Mouse (Mus musculus): ENCODE measurements around the gene Sesn3. TPM values are rescaled to one million over a fixed set of nuclear protein-coding genes. Genes with fewer than 3 reads are reported as not detected.

The Sesn3 gene
- total RNA-seq, 2 experiments from 2014 or later: 37.0 to 40.6 TPM

- DNase-seq: no peak
These were observed 77.5 kb downstream of the Sesn3 start for GRCm38 (mm10) chr9:14352337-14352736.

GRCm38 (mm10) chr9:14354852-14355251 lies 80.0 kb downstream of the Sesn3 start:
- DNase-seq: no peak

GRCm38 (mm10) chr9:14357033-14357432 lies 82.2 kb downstream of the Sesn3 start:
- peak; percentile 15 for DNase-seq

- DNase-seq: no peak
These were observed 87.4 kb downstream of the Sesn3 start for GRCm38 (mm10) chr9:14362068-14362768.

- DNase-seq: no peak
These were observed 88.7 kb downstream of the Sesn3 start for GRCm38 (mm10) chr9:14363540-14363939.

- no peak for DNase-seq
These were observed 89.9 kb downstream of the Sesn3 start for GRCm38 (mm10) chr9:14364719-14365118.

- DNase-seq: peak; percentile 65
These were observed 90.7 kb downstream of the Sesn3 start for GRCm38 (mm10) chr9:14365481-14366125.

GRCm38 (mm10) chr9:14367850-14368249 lies 93.0 kb downstream of the Sesn3 start:
- DNase-seq: no peak

GRCm38 (mm10) chr9:14369271-14369670 lies 94.4 kb downstream of the Sesn3 start:
- no peak for DNase-seq

GRCm38 (mm10) chr9:14372440-14372839 lies 97.6 kb downstream of the Sesn3 start:
- DNase-seq: no peak

GRCm38 (mm10) chr9:14376149-14376548 lies 101.3 kb downstream of the Sesn3 start:
- no peak for DNase-seq

- DNase-seq: peak; percentile 55
These were observed 103.3 kb downstream of the Sesn3 start for GRCm38 (mm10) chr9:14378151-14378550.

- no peak for DNase-seq
These were observed 105.0 kb downstream of the Sesn3 start for GRCm38 (mm10) chr9:14379769-14380385.

GRCm38 (mm10) chr9:14380386-14381285 lies 105.8 kb downstream of the Sesn3 start:
- DNase-seq: peak; percentile 91

- peak; percentile 20 for DNase-seq
These were observed 106.6 kb downstream of the Sesn3 start, which contains the start of gene Endod1 for GRCm38 (mm10) chr9:14381353-14382055. Endod1 (minus strand) TSS chr9:14381507.

- no peak for DNase-seq
These were observed 107.5 kb downstream of the Sesn3 start for GRCm38 (mm10) chr9:14382256-14382791.

Other genes with a start within 250 kb of the Sesn3 start
- gene Endod1, start 106.4 kb downstream of the Sesn3 start, total RNA-seq (2021): 10 to 100 TPM; 13.6 to 15.8 TPM
- gene Kdm4d, start 225.4 kb downstream of the Sesn3 start, total RNA-seq (2021): under 1 TPM; 0.33 to 0.42 TPM
- gene Cwc15, start 225.6 kb downstream of the Sesn3 start, total RNA-seq (2021): 100 to 1,000 TPM in 1 of 2 experiments, 10 to 100 TPM in 1; 95.7 to 105 TPM

Data from adrenal gland, postnatal 10 days (tissue).